Mouse (Mus musculus) C2C12 (cell line): ENCODE data around the gene Ppp1r9b.

ENCODE experiments used
- CEBPB ChIP-seq: IDR thresholded peaks from one replicate; pipeline ENCODE4 v1.6.1; 2011; ENCODE audit warnings: low read depth, mild to moderate bottlenecking, control low read depth, moderate library complexity
- CTCF ChIP-seq: IDR thresholded peaks from one replicate; pipeline ENCODE4 v1.5.1; 2011; ENCODE audit not compliant: control insufficient read depth, insufficient read depth, insufficient read length
- MYOG ChIP-seq: IDR thresholded peaks from one replicate; pipeline ENCODE4 v1.6.1; 2011; ENCODE audit not compliant: control insufficient read depth, insufficient read length; ENCODE audit errors: extremely low read depth
- USF1 ChIP-seq: IDR thresholded peaks from one replicate; pipeline ENCODE4 v1.6.1; 2011; ENCODE audit warnings: low read depth, mild to moderate bottlenecking, control low read depth, moderate library complexity

- TF ChIP-seq CTCF, result no peak
- TF ChIP-seq USF1, result no peak
- no peak for TF ChIP-seq MYOG
- TF ChIP-seq CEBPB, result no peak
These were observed 20.6 kb downstream of the Ppp1r9b start for GRCm38 (mm10) chr11:95011416-95011815.
